Mouse (Mus musculus) midbrain, embryonic 16.5 days (tissue): ENCODE measurements around the gene Rcsd1. TPM values are rescaled to one million over a fixed set of nuclear protein-coding genes. Genes with fewer than 3 reads are reported as not detected.
A peak's percentile ranks its signal among the peaks of the same experiment; 100 is the strongest.

Experiments
- ATAC-seq: fragments of 200-750 bp; cut with Nextera tagmentation; 2 replicates; pipeline ENCODE4 v1.8.0; 2017; ENCODE audit warnings: moderate TSS enrichment
- H3K27ac ChIP-seq: fragments of 300-500 bp; sonication (generic); 2 replicates; pipeline ENCODE4 v1.5.1; 2014; ENCODE audit warnings: mild to moderate bottlenecking, low read length, mixed read lengths
- H3K27me3 ChIP-seq: fragments of 300-500 bp; sonication (generic); 2 replicates; pipeline ENCODE4 v1.6.1; 2014; ENCODE audit warnings: low read depth, low read length, mixed read lengths; ENCODE audit not compliant: control insufficient read depth, insufficient read depth
- H3K36me3 ChIP-seq: fragments of 300-500 bp; sonication (generic); 2 replicates; pipeline ENCODE4 v1.6.1; 2014; ENCODE audit warnings: mild to moderate bottlenecking, low read length, moderate library complexity, mixed read lengths; ENCODE audit not compliant: control insufficient read depth, insufficient read depth
- H3K4me1 ChIP-seq: fragments of 300-500 bp; sonication (generic); 2 replicates; pipeline ENCODE4 v1.6.1; 2014; ENCODE audit warnings: mild to moderate bottlenecking, low read length, mixed read lengths; ENCODE audit not compliant: control insufficient read depth, insufficient read depth
- H3K4me2 ChIP-seq: fragments of 300-500 bp; sonication (generic); 2 replicates; pipeline ENCODE4 v1.6.1; 2014; ENCODE audit warnings: mild to moderate bottlenecking, low read length, mixed read lengths
- H3K4me3 ChIP-seq: fragments of 300-500 bp; sonication (generic); 2 replicates; pipeline ENCODE4 v1.5.1; 2014; ENCODE audit warnings: low read depth, mild to moderate bottlenecking, low read length, moderate library complexity, mixed read lengths
- H3K9ac ChIP-seq: fragments of 300-500 bp; sonication (generic); 2 replicates; pipeline ENCODE4 v1.6.1; 2014; ENCODE audit warnings: low read depth, low read length, mixed read lengths
- H3K9me3 ChIP-seq: fragments of 300-500 bp; sonication (generic); replicated peaks from 2 replicates; pipeline ENCODE4 v1.6.1; 2014; ENCODE audit warnings: mild to moderate bottlenecking, low read length, mixed read lengths; ENCODE audit not compliant: control insufficient read depth, poor library complexity, severe bottlenecking
- WGBS: fragments of 180-500 bp; shearing (Covaris S2); extraction: QIAGEN DNeasy Blood & Tissue Kit; methylation state at CpG from one replicate; pipeline ENCODE4 v1.1.7; 2014; 5-methylcytosine and 5-hydroxymethylcytosine counted together
- polyA plus RNA-seq: library from polyadenylated mRNA; unstranded; fragments of >200 nt; fragmentation: Nextera tagmentation; extraction: Ambion mirVana; gene quantifications from 2 replicates; pipeline ENCODE4 v1.2.1, GENCODE M21; 2015

The Rcsd1 gene
- polyA plus RNA-seq, 1 experiment from 2014 or later, result 7.9 TPM

- WGBS, result 89% methylated on average over 6 of the region's 6 CpGs
- Histone ChIP-seq H3K27me3 (no peaks in the 10 kb centered on the region), H3K4me3 (no peak overlapping the region), H3K9me3 (no peaks in the 10 kb centered on the region), H3K27ac (no peak overlapping the region), H3K4me1 (peaks cover 2% of the 10 kb centered on the region; the same call in 1 of the 2 replicates), H3K4me2 (no peak overlapping the region), H3K36me3 (no peaks in the 10 kb centered on the region), H3K9ac (no peak overlapping the region)
- ATAC-seq, result no peak
These were observed 8.5 kb downstream of the Rcsd1 start for GRCm38 (mm10) chr1:165700933-165701518.

DNA sequence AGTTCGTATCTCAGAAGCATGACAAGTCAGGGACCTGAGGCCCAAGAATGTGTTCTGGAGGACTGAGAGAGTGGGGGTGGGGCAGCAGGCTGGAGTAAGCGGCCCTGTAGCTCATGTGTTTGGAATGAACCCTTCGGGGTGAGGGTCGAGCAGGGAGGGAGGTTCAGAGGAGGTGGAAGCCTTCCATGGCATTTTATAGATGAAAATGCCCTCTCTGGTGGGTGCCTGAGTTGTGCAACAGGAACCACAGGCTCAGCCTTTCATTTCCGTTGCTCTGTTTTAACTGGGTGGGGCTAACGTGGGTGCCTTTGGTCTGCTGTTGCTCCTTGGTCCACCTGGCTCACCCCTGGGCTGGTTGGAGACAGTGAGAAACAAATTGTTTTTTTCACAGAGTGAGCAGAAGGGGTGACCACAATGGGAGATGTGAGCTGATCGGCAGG, 9.2 kb downstream of the Rcsd1 start:
- Histone ChIP-seq H3K9ac (no peak overlapping the region), H3K27ac (no peak overlapping the region), H3K4me1 (peaks cover 4% of the 10 kb centered on the region; the same call in 1 of the 2 replicates), H3K4me2 (no peak overlapping the region), H3K36me3 (no peaks in the 10 kb centered on the region), H3K4me3 (no peak overlapping the region), H3K9me3 (no peaks in the 10 kb centered on the region), H3K27me3 (no peaks in the 10 kb centered on the region)
- no peak for ATAC-seq
- 75% methylated on average over 7 of the region's 7 CpGs for WGBS

- 84% methylated on average over 8 of the region's 8 CpGs for WGBS
- no peaks in the 10 kb centered on the region for H3K36me3 ChIP-seq
- H3K27me3 ChIP-seq, result no peaks in the 10 kb centered on the region
- H3K9me3 ChIP-seq, result no peaks in the 10 kb centered on the region
- H3K4me1 ChIP-seq, result peaks cover 4% of the 10 kb centered on the region; the same call in 1 of the 2 replicates
- ATAC-seq, result no peak
- no peak overlapping the region for H3K4me2 ChIP-seq
- H3K9ac ChIP-seq, result no peak overlapping the region
- no peak overlapping the region for H3K4me3 ChIP-seq
- H3K27ac ChIP-seq, result no peak overlapping the region
These were observed 11.9 kb downstream of the Rcsd1 start for GRCm38 (mm10) chr1:165697701-165698100.

GRCm38 (mm10) chr1:165696870-165697269, 12.7 kb downstream of the Rcsd1 start:
- H3K36me3 ChIP-seq, result no peaks in the 10 kb centered on the region
- no peak overlapping the region for H3K9ac ChIP-seq
- ATAC-seq, result no peak
- no peak overlapping the region for H3K4me3 ChIP-seq
- WGBS, result 87% methylated on average over 7 of the region's 7 CpGs
- no peak overlapping the region for H3K4me2 ChIP-seq
- peaks cover 4% of the 10 kb centered on the region; the same call in 1 of the 2 replicates for H3K4me1 ChIP-seq
- H3K27me3 ChIP-seq, result no peaks in the 10 kb centered on the region
- H3K9me3 ChIP-seq, result no peaks in the 10 kb centered on the region
- no peak overlapping the region for H3K27ac ChIP-seq

GRCm38 (mm10) chr1:165696040-165696439, 13.5 kb downstream of the Rcsd1 start:
- no peaks in the 10 kb centered on the region for H3K36me3 ChIP-seq
- H3K4me2 ChIP-seq, result no peak overlapping the region
- peaks cover 4% of the 10 kb centered on the region; the same call in 1 of the 2 replicates for H3K4me1 ChIP-seq
- no peak overlapping the region for H3K9ac ChIP-seq
- 91% methylated on average over 5 of the region's 5 CpGs for WGBS
- H3K9me3 ChIP-seq, result no peaks in the 10 kb centered on the region
- H3K4me3 ChIP-seq, result no peak overlapping the region
- no peaks in the 10 kb centered on the region for H3K27me3 ChIP-seq
- no peak overlapping the region for H3K27ac ChIP-seq
- no peak for ATAC-seq

- Histone ChIP-seq H3K27me3 (no peaks in the 10 kb centered on the region), H3K27ac (no peak overlapping the region), H3K4me1 (peaks cover 4% of the 10 kb centered on the region; the same call in 1 of the 2 replicates), H3K4me2 (no peak overlapping the region), H3K36me3 (no peaks in the 10 kb centered on the region), H3K4me3 (no peak overlapping the region), H3K9me3 (no peaks in the 10 kb centered on the region), H3K9ac (no peak overlapping the region)
- ATAC-seq, result no peak
These were observed 14.1 kb downstream of the Rcsd1 start for GRCm38 (mm10) chr1:165695392-165696014.

DNA sequence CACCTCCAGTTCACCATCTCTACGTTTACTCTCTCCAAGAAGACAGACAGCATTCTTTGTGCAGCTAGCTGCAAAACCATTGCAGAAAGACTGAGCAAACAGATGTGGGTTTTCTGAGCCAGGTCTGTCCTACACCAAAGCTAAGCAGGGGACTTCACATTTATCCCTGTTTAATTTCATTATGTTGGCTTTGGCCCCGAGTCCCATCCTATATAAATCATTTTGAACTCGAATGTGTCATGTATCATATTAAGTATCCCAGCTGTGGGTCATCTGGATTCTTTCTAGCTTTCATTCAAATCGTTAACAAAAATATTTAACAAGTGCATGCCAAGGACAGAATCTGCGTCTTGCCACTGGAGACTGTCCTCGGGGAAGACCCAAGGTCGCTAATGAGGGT, 15.7 kb downstream of the Rcsd1 start:
- Histone ChIP-seq H3K9ac (no peak overlapping the region), H3K9me3 (no peaks in the 10 kb centered on the region), H3K4me2 (no peak overlapping the region), H3K27me3 (no peaks in the 10 kb centered on the region), H3K4me1 (peaks cover 4% of the 10 kb centered on the region; the same call in 1 of the 2 replicates), H3K36me3 (no peaks in the 10 kb centered on the region), H3K4me3 (no peak overlapping the region), H3K27ac (no peak overlapping the region)
- no peak for ATAC-seq
- WGBS, result 63% methylated on average over 7 of the region's 7 CpGs

GRCm38 (mm10) chr1:165691516-165691915, 18.0 kb downstream of the Rcsd1 start:
- peak; percentile 40; the same call in 1 of the 2 replicates for ATAC-seq
- no peaks in the 10 kb centered on the region for H3K9me3 ChIP-seq
- H3K4me2 ChIP-seq, result no peak overlapping the region
- H3K27me3 ChIP-seq, result no peaks in the 10 kb centered on the region
- no peak overlapping the region for H3K4me3 ChIP-seq
- no peak overlapping the region for H3K27ac ChIP-seq
- no peaks in the 10 kb centered on the region for H3K36me3 ChIP-seq
- peaks cover 4% of the 10 kb centered on the region; the same call in 1 of the 2 replicates for H3K4me1 ChIP-seq
- H3K9ac ChIP-seq, result no peak overlapping the region
- 37% methylated on average over 3 of the region's 3 CpGs for WGBS

DNA sequence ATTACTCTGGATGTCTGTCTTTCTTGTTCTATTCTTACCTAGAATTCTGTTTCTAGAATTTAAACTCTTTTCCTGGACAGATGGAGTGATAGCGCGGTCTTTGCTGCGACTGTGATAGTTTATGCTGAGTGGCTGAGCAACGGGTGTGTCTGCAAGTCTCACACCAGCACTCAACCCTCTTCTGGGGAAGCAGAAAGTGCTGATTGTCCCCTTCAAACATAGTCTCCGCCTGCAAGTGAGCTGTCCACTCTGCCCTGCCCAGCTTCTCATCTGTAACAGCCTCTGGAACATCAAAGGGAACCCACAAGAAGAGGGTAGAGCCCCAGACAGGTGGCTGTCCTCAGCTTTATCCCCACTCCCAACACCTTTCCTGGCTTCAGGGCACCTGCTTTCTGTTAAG, 19.7 kb downstream of the Rcsd1 start:
- Histone ChIP-seq H3K4me1 (no peaks in the 10 kb centered on the region), H3K27ac (no peak overlapping the region), H3K9me3 (no peaks in the 10 kb centered on the region), H3K36me3 (no peaks in the 10 kb centered on the region), H3K4me2 (no peak overlapping the region), H3K27me3 (no peaks in the 10 kb centered on the region), H3K9ac (no peak overlapping the region), H3K4me3 (no peak overlapping the region)
- no peak for ATAC-seq
- WGBS, result 91% methylated on average over 5 of the region's 5 CpGs
